Mouse (Mus musculus): ENCODE measurements around the gene Trim34a. TPM values are rescaled to one million over a fixed set of nuclear protein-coding genes. Genes with fewer than 3 reads are reported as not detected.
"Not testable (repeated sequence)": the region's sequence is repeated elsewhere in the genome, so short reads cannot be mapped to it uniquely, and the experiment has no call there.

Gene Trim34a
- total RNA-seq (2015; ENCODE audit: low replicate concordance) (9.0 and 11.7 TPM in 2 replicates), total RNA-seq (2017; ENCODE audit: low replicate concordance) (7.6 and 13.5 TPM in 2 replicates)

GRCm38 (mm10) chr7:104244287-104245181 lies at the start of gene Trim34a:
Gene Trim34a (plus strand): TSS chr7:104244457.
- ATAC-seq (replicated peaks; ENCODE audit: low FRiP score, poor library complexity, severe bottlenecking), result peak; percentile 92

GRCm38 (mm10) chr7:104195885-104196284 lies 48.4 kb upstream of the Trim34a start, which contains the start of gene Olfr649:
Gene Olfr649 (minus strand): TSS chr7:104195985.
- ATAC-seq (replicated peaks; ENCODE audit: low FRiP score, poor library complexity, severe bottlenecking), result no peak

GRCm38 (mm10) chr7:104199822-104200221 lies 44.4 kb upstream of the Trim34a start:
- peak; percentile 77 for ATAC-seq (replicated peaks; ENCODE audit: low FRiP score, poor library complexity, severe bottlenecking)

GRCm38 (mm10) chr7:104206197-104206596 lies 38.1 kb upstream of the Trim34a start:
- 0 out of 2 replicates have a peak, but pooled peaks have one; percentile 14 for ATAC-seq (replicated peaks; ENCODE audit: low FRiP score, poor library complexity, severe bottlenecking)

GRCm38 (mm10) chr7:104216011-104216535 lies 28.2 kb upstream of the Trim34a start:
- ATAC-seq (replicated peaks; ENCODE audit: low FRiP score, poor library complexity, severe bottlenecking), result no peak

GRCm38 (mm10) chr7:104217881-104218280 lies 26.4 kb upstream of the Trim34a start:
- ATAC-seq (replicated peaks; ENCODE audit: low FRiP score, poor library complexity, severe bottlenecking), result no peak

GRCm38 (mm10) chr7:104218701-104219569 lies 25.3 kb upstream of the Trim34a start, which contains the start of gene Trim6:
Gene Trim6 (plus strand): TSS chr7:104218793.
- ATAC-seq (replicated peaks; ENCODE audit: low FRiP score, poor library complexity, severe bottlenecking), result no peak

GRCm38 (mm10) chr7:104231203-104231602 lies 13.1 kb upstream of the Trim34a start:
- ATAC-seq (replicated peaks; ENCODE audit: low FRiP score, poor library complexity, severe bottlenecking), result peak; percentile 48; the same call in 1 of the 2 replicates

- ATAC-seq (replicated peaks; ENCODE audit: low FRiP score, poor library complexity, severe bottlenecking), result no peak
Measured at GRCm38 (mm10) chr7:104240857-104241256, 3.4 kb upstream of the Trim34a start.

GRCm38 (mm10) chr7:104243616-104244015 lies 641 bp upstream of the Trim34a start:
- ATAC-seq (replicated peaks; ENCODE audit: low FRiP score, poor library complexity, severe bottlenecking), result no peak

- not testable (repeated sequence) for ATAC-seq (replicated peaks; ENCODE audit: low FRiP score, poor library complexity, severe bottlenecking)
Measured at GRCm38 (mm10) chr7:104260380-104260779, 16.1 kb downstream of the Trim34a start.

- not testable (repeated sequence) for ATAC-seq (replicated peaks; ENCODE audit: low FRiP score, poor library complexity, severe bottlenecking)
Measured at GRCm38 (mm10) chr7:104265335-104265734, 21.1 kb downstream of the Trim34a start.

- ATAC-seq (replicated peaks; ENCODE audit: low FRiP score, poor library complexity, severe bottlenecking), result not testable (repeated sequence)
Measured at GRCm38 (mm10) chr7:104279361-104279760, 35.1 kb downstream of the Trim34a start.

- peak; percentile 95 for ATAC-seq (replicated peaks; ENCODE audit: low FRiP score, poor library complexity, severe bottlenecking)
Measured at GRCm38 (mm10) chr7:104287576-104288443, 43.6 kb downstream of the Trim34a start, which contains the start of gene Trim5. Gene Trim5 (minus strand): TSS chr7:104288094.

- no peak for ATAC-seq (replicated peaks; ENCODE audit: low FRiP score, poor library complexity, severe bottlenecking)
Measured at GRCm38 (mm10) chr7:104290641-104291040, 46.4 kb downstream of the Trim34a start.

- ATAC-seq (replicated peaks; ENCODE audit: low FRiP score, poor library complexity, severe bottlenecking), result no peak
Measured at GRCm38 (mm10) chr7:104291638-104292400, 47.6 kb downstream of the Trim34a start.

Data from erythroid progenitor cell, adult 5-6 weeks (primary cell).